Mouse (Mus musculus) Patski (cell line): Measurements from ENCODE around the gene Hist1h2bq. TPM values are rescaled to one million over a fixed set of nuclear protein-coding genes. Genes with fewer than 3 reads are reported as not detected.

Experiments used
- ATAC-seq: fragments of 100-300 bp; one replicate; pipeline ENCODE4 v1.8.0; 2021
- CTCF ChIA-PET: fragments of 350-600 bp; sonication (Branson Sonifier 250); formaldehyde crosslinking; loops from one replicate; lab custom pipeline; 2022; ENCODE audit warnings: inconsistent platforms; lab: Charles Lee
- POLR2A ChIA-PET: fragments of 350-600 bp; sonication (Branson Sonifier 250); formaldehyde crosslinking; loops from one replicate; lab custom pipeline; 2022; ENCODE audit warnings: antibody characterized with exemption, inconsistent platforms; lab: Charles Lee
- DNase-seq: peaks from one replicate; pipeline ENCODE4 v3.0.0-alpha.2; 2011; ENCODE audit warnings: low read depth, low spot score
- H3K27me3 ChIP-seq: fragments of 371-371 bp; one replicate; pipeline ENCODE4 v1.5.1; 2021
- CTCF ChIP-seq: fragments of 100-300 bp; IDR thresholded peaks from one replicate; pipeline ENCODE4 v1.5.1; 2021
- in situ Hi-C: fragments of 300-500 bp; cut with MboI; formaldehyde crosslinking; loops from 3 replicates; pipeline ENCODE4 v1.11.1; 2018; ENCODE audit warnings: low pct_unique_long_range_greater_than_20kb, mixed read lengths
- polyA plus RNA-seq: library from polyadenylated mRNA; unstranded; gene quantifications from one replicate; pipeline ENCODE4 v1.2.3, GENCODE M21; 2021

The Hist1h2bq gene
- polyA plus RNA-seq, 1 experiment from 2014 or later: 35.6 TPM

- ChIA-PET CTCF (interaction anchor here (1.1 kb wide), 1 partner anchor 45 kb away, joined by 3 read pairs; no protein-coding TSS in a partner anchor), POLR2A (interaction anchor here (2.7 kb wide), 1 partner anchor 28 kb away, joined by 8 read pairs; the partner anchor contains the start of genes Hist1h2ak and Hist1h2bn)
- no peak for DNase-seq
Measured at GRCm38 (mm10) chr13:21781021-21781555, 28.9 kb downstream of the Hist1h2bq start.

DNA sequence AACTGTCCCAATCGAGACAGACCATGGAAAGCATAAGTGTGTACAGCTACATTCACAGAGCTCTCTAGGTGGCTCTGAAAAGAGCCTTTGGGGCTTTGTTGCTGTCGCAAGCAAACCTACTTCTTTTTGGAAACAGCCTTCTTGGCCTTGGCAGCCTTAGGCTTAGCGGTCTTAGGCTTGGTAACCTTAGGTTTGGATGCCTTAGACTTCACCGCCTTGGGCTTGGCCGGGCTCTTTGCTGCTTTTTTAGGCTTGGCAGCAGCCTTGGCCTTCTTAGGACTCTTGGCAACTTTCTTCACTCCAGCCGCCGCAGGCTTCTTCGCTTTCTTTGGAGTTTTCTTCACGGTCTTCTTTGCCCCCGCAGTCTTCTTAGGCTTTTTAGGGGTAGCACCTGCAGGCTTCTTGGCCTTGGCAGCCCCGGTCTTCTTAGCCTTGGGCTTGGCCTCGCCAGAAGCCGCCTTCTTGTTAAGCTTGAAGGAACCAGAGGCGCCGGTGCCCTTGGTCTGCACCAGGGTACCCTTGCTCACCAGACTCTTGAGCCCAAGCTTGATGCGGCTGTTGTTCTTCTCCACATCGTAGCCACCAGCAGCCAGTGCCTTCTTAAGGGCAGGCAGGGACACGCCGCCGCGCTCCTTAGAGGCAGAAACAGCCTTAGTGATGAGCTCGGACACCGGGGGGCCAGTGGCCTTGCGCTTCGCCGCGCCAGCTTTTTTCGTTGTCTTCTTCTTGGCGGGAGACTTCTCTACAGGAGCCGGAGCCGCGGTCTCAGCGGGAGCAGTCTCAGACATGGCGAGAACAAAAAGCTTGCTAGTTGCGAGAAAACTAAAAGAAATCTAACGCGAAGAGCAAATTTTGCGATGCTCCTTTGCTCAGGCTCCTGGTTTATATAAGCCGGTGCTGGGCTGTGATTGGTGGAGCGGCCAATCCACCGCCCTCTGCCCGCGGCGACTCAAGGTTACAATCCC lies 29.9 kb downstream of the Hist1h2bq start, which contains the start of gene Hist1h1b:
Gene Hist1h1b (minus strand): TSS at position 859 of the 965 bp plus-strand sequence.
- TF ChIP-seq CTCF: no peak
- no peaks in the 10 kb centered on the region for H3K27me3 ChIP-seq
- in situ Hi-C loops: loop anchor here (25.0 kb wide), 1 partner anchor 1982 kb away; the partner anchor contains the start of genes Hist1h1a, Hist1h2ab, Hist1h3a and Hist1h3b
- ATAC-seq (peak; percentile 25), DNase-seq (no peak)
- POLR2A ChIA-PET: interaction anchor here (1.2 to 2.7 kb wide), 3 partner anchors 24 to 59 kb away, joined by 3 to 8 read pairs (median 3); partner anchors contain the start of genes Hist1h2ak and Hist1h2bn
- CTCF ChIA-PET: interaction anchor here (1.1 kb wide), 1 partner anchor 47 kb away, joined by 3 read pairs; no protein-coding TSS in a partner anchor

More at GRCm38 (mm10) chr13:21781021-21781555, 28.9 kb downstream of the Hist1h2bq start:
- in situ Hi-C loops: loop anchor here (25.0 kb wide), 1 partner anchor 1981 kb away; the partner anchor contains the start of genes Hist1h1a, Hist1h2ab, Hist1h3a and Hist1h3b
- H3K27me3 ChIP-seq: no peaks in the 10 kb centered on the region
- no peak for TF ChIP-seq CTCF
- no peak for ATAC-seq

- in situ Hi-C loops: loop anchor here (25.0 kb wide), 1 partner anchor 1983 kb away; the partner anchor contains the start of genes Hist1h1a, Hist1h2ab, Hist1h3a and Hist1h3b
Measured at GRCm38 (mm10) chr13:21778814-21779766, 30.9 kb downstream of the Hist1h2bq start.

More at GRCm38 (mm10) chr13:21778814-21779766, 30.9 kb downstream of the Hist1h2bq start:
- ChIA-PET CTCF (no interaction called here), POLR2A (interaction anchor here (1.2 to 2.7 kb wide), 3 partner anchors 23 to 58 kb away, joined by 3 to 8 read pairs (median 3); partner anchors contain the start of genes Hist1h2ak and Hist1h2bn)
- ATAC-seq (peak; percentile 27), DNase-seq (no peak)
- TF ChIP-seq CTCF: no peak
- no peaks in the 10 kb centered on the region for H3K27me3 ChIP-seq

Other genes with a start within 250 kb of the Hist1h2bq start
- not detected for gene Olfr1364, start 228.4 kb downstream of the Hist1h2bq start, polyA plus RNA-seq
- gene Olfr1362, start 196.2 kb downstream of the Hist1h2bq start, polyA plus RNA-seq: not detected
- not detected for gene Olfr11, start 167.7 kb downstream of the Hist1h2bq start, polyA plus RNA-seq
- gene Olfr1361, start 146.8 kb downstream of the Hist1h2bq start, polyA plus RNA-seq: not detected
- not detected for gene Olfr1360, start 132.8 kb downstream of the Hist1h2bq start, polyA plus RNA-seq
- not detected for gene Olfr1359, start 112.1 kb downstream of the Hist1h2bq start, polyA plus RNA-seq
- gene Hist1h2bl, start 94.1 kb downstream of the Hist1h2bq start, polyA plus RNA-seq: 1.1 TPM
- not detected for gene Hist1h2ai, start 93.8 kb downstream of the Hist1h2bq start, polyA plus RNA-seq
- gene Hist1h3h, start 92.5 kb downstream of the Hist1h2bq start, polyA plus RNA-seq: 4.9 TPM
- not detected for gene Hist1h2bm, start 88.2 kb downstream of the Hist1h2bq start, polyA plus RNA-seq
- 1.2 TPM for gene Hist1h4j, start 75.1 kb downstream of the Hist1h2bq start, polyA plus RNA-seq
- gene Hist1h4k, start 59.7 kb downstream of the Hist1h2bq start, polyA plus RNA-seq: 6.5 TPM
- gene Hist1h2ak, start 56.4 kb downstream of the Hist1h2bq start, polyA plus RNA-seq: not detected
- gene Hist1h2bn, start 56.1 kb downstream of the Hist1h2bq start, polyA plus RNA-seq: 4.9 TPM
- 1.4 TPM for gene Hist1h1b, start 29.6 kb downstream of the Hist1h2bq start, polyA plus RNA-seq
- 1.6 TPM for gene Hist1h3i, start 26.8 kb downstream of the Hist1h2bq start, polyA plus RNA-seq
- gene Hist1h2an, start 23.0 kb downstream of the Hist1h2bq start, polyA plus RNA-seq: 4.5 TPM
- 0.45 TPM for gene Hist1h2bp, start 22.7 kb downstream of the Hist1h2bq start, polyA plus RNA-seq
- not detected for gene Hist1h2ao, start 268 bp upstream of the Hist1h2bq start, polyA plus RNA-seq
- 1.0 TPM for gene Hist1h4m, start 1.5 kb upstream of the Hist1h2bq start, polyA plus RNA-seq
- not detected for gene Hist1h4n, start 22.0 kb upstream of the Hist1h2bq start, polyA plus RNA-seq
- gene Hist1h2ap, start 23.3 kb upstream of the Hist1h2bq start, polyA plus RNA-seq: 0.60 TPM
- 36.6 TPM for gene Hist1h2br, start 23.5 kb upstream of the Hist1h2bq start, polyA plus RNA-seq
- 7.7 TPM for gene Zfp184, start 134.9 kb upstream of the Hist1h2bq start, polyA plus RNA-seq
- not detected for gene Pom121l2, start 171.0 kb upstream of the Hist1h2bq start, polyA plus RNA-seq
- gene Prss16, start 199.5 kb upstream of the Hist1h2bq start, polyA plus RNA-seq: 6.3 TPM
- gene Hist1h2ah, start 225.4 kb upstream of the Hist1h2bq start, polyA plus RNA-seq: 1.6 TPM
- 15.2 TPM for gene Hist1h2bk, start 225.7 kb upstream of the Hist1h2bq start, polyA plus RNA-seq
- 10.2 TPM for gene Hist1h4i, start 231.2 kb upstream of the Hist1h2bq start, polyA plus RNA-seq
- gene Hist1h2ag, start 232.7 kb upstream of the Hist1h2bq start, polyA plus RNA-seq: not detected
- gene Hist1h2bj, start 233.0 kb upstream of the Hist1h2bq start, polyA plus RNA-seq: not detected